Mouse (Mus musculus): ENCODE data around the gene Bcl7b. TPM values are rescaled to one million over a fixed set of nuclear protein-coding genes. Genes with fewer than 3 reads are reported as not detected.
A peak's percentile ranks its signal among the peaks of the same experiment; 100 is the strongest.

Gene Bcl7b
- polyA plus RNA-seq, 1 experiment = 64.4 TPM

DNA sequence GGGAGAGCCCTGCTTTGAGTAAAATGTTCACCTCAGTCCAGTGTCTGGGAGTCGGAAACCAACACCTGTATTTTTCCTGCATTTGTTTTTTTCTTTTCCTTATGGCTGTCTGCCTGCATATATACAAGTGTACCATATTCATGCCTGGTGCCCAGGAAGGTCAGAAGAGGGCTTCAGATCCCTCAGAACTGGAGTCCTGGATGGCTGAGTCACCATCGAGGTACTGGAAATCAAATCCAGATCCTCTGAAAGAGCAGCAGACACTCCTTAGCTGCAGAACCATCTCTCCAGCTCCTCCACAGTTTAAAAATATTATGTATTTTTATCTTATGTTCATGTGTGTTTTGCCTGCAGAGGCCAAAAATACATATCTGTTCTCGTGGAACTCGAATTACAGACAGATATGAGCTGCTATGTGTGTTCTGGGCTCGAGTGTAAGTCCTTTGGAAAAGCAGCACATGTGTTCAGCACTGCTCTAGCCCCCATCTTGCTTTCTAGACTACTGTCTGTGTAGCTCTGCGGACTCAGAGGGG lies 3.7 kb downstream of the Bcl7b start:
- Histone ChIP-seq H3K27ac (ENCODE audit: insufficient read depth, low read length) (no peak overlapping the region), H3K4me3 (replicated peaks; ENCODE audit: insufficient read depth, low read depth, low read length) (no peak overlapping the region), H3K4me1 (ENCODE audit: control insufficient read depth, insufficient read depth, low read length) (peaks cover 9% of the 10 kb centered on the region; the same call in 1 of the 2 replicates), H3K27me3 (ENCODE audit: control insufficient read depth, insufficient read depth, low read length) (no peaks in the 10 kb centered on the region)
- DNase-seq = no peak
- WGBS = 91% methylated on average over 6 of the region's 6 CpGs
- TF ChIP-seq CTCF (IDR thresholded peaks at IDR 0.05; ENCODE audit: borderline replicate concordance, insufficient read depth, low read depth, low read length) (no peak), POLR2A (IDR thresholded peaks at IDR 0.05; ENCODE audit: borderline replicate concordance, insufficient read depth, low read length) (no peak)

DNA sequence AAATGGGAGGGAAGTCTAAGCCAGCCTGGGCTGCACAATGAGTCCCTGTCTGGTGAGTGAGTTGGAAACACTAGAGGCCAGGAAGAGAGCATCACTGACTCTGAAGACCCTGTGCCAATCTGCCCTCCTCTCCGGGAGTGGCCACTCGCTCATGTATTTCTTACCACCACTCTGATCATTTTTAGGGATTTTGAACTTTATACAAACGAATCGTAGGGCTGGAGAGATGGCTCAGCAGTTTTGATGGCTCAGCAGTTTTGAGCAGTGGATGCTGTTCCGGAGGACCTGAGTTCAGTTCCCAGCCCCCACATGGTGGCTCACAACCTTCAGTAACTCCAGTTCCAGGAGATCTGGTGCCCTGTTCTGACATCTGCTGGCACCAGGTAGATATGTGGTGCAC lies 4.9 kb downstream of the Bcl7b start:
- DNase-seq = no peak
- TF ChIP-seq CTCF (IDR thresholded peaks at IDR 0.05; ENCODE audit: borderline replicate concordance, insufficient read depth, low read depth, low read length) (no peak), POLR2A (IDR thresholded peaks at IDR 0.05; ENCODE audit: borderline replicate concordance, insufficient read depth, low read length) (no peak)
- H3K4me1 ChIP-seq (ENCODE audit: control insufficient read depth, insufficient read depth, low read length) = peaks cover 16% of the 10 kb centered on the region
- H3K27me3 ChIP-seq (ENCODE audit: control insufficient read depth, insufficient read depth, low read length) = no peaks in the 10 kb centered on the region
- 89% methylated on average over 5 of the region's 5 CpGs for WGBS
- no peak overlapping the region for H3K27ac ChIP-seq (ENCODE audit: insufficient read depth, low read length)
- no peak overlapping the region for H3K4me3 ChIP-seq (replicated peaks; ENCODE audit: insufficient read depth, low read depth, low read length)

DNA sequence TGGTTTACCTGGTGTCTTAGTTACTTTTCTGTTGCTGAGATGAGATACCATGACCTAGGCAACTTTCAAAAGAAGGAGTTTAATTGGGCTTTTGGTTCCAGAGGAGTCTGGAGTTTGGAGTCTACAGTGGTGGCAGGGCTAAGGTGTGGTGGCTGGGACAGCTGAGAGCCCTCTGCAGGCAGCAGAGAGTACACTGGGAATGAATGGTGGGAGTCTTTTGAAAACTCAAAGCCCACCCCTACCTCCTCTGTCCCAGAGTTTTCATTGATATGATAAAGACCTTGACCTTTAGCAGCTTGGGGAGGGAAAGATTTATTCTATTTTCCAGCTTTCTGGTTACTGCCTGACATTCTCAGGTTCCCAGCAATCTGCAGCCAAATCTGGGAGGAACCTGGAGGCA lies 7.0 kb downstream of the Bcl7b start:
- no peak overlapping the region for H3K4me3 ChIP-seq (replicated peaks; ENCODE audit: insufficient read depth, low read depth, low read length)
- H3K27me3 ChIP-seq (ENCODE audit: control insufficient read depth, insufficient read depth, low read length) = no peaks in the 10 kb centered on the region
- DNase-seq = no peak
- no peak overlapping the region for H3K27ac ChIP-seq (ENCODE audit: insufficient read depth, low read length)
- TF ChIP-seq POLR2A (IDR thresholded peaks at IDR 0.05; ENCODE audit: borderline replicate concordance, insufficient read depth, low read length) (no peak), CTCF (IDR thresholded peaks at IDR 0.05; ENCODE audit: borderline replicate concordance, insufficient read depth, low read depth, low read length) (no peak)
- peaks cover 32% of the 10 kb centered on the region for H3K4me1 ChIP-seq (ENCODE audit: control insufficient read depth, insufficient read depth, low read length)

DNA sequence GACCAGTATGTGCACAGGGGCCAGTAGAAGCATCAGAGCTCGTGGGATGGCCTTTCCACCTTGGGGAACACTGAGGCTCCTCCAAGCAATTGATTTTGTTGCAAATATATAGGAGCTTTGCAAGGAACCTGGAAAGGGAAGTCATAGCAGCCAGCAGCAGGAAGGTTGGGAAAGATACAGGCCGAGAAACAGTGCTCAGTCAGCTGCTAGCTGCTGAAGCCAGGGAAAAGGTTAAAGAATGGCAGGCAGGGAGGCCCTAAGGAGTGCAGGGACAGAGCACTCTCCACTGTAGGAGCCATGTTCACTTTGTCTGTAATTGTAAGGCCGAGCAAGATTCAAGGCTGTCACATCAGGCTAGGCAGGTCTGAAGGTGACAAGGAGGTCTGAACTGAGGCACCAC lies 10.4 kb downstream of the Bcl7b start:
- H3K27ac ChIP-seq (ENCODE audit: insufficient read depth, low read length) = peak overlapping the region; percentile 97
- peaks cover 54% of the 10 kb centered on the region for H3K4me1 ChIP-seq (ENCODE audit: control insufficient read depth, insufficient read depth, low read length)
- TF ChIP-seq POLR2A (IDR thresholded peaks at IDR 0.05; ENCODE audit: borderline replicate concordance, insufficient read depth, low read length) = no peak
- no peak for TF ChIP-seq CTCF (IDR thresholded peaks at IDR 0.05; ENCODE audit: borderline replicate concordance, insufficient read depth, low read depth, low read length)
- DNase-seq = no peak
- H3K4me3 ChIP-seq (replicated peaks; ENCODE audit: insufficient read depth, low read depth, low read length) = no peak overlapping the region
- H3K27me3 ChIP-seq (ENCODE audit: control insufficient read depth, insufficient read depth, low read length) = no peaks in the 10 kb centered on the region
- WGBS = 34% methylated on average over 3 of the region's 3 CpGs

DNA sequence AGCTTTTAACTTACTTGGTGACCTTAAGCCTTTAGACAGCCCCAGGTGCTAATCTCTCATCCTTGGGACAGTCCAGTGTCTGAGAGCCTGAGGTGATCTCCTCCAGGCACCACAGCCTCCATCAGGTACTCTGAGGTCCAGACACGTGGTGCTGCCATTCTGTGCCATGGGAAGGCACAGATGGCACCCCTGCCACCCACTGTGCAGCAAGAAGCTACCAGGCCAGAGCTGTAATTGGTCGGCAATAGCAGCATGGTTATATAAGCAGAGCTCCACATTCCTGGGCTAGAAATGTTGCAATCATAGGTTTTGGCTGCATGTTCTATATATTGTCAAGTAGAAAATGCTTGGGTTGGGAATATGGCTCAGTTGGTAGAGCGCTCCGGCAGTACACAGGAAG lies 10.9 kb downstream of the Bcl7b start:
- DNase-seq = peak; percentile 94 to 98
- 8% methylated on average over 4 of the region's 4 CpGs for WGBS

DNA sequence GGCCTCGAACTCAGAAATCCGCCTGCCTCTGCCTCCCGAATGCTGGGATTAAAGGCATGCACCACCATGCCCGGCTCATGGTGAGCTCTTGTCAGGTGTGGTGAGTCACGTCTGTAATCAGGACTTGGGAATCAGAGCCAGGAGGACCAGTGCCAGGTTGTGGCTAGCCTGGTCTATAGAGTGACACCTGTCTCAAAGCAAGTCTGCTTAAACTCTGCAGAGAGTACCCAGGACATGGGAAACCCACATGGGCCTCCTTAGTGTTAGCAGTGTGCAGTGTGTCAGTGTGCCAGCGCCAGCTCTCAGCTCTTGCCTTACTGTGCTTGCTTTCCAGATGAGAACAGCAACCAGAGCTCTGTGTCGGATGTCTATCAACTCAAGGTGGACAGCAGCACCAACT lies 11.5 kb downstream of the Bcl7b start:
- 58% methylated on average over 7 of the region's 7 CpGs for WGBS
- peaks cover 55% of the 10 kb centered on the region for H3K4me1 ChIP-seq (ENCODE audit: control insufficient read depth, insufficient read depth, low read length)
- peak; percentile 66 to 71 for DNase-seq
- peak overlapping the region; percentile 95 for H3K27ac ChIP-seq (ENCODE audit: insufficient read depth, low read length)
- H3K4me3 ChIP-seq (replicated peaks; ENCODE audit: insufficient read depth, low read depth, low read length) = no peak overlapping the region
- H3K27me3 ChIP-seq (ENCODE audit: control insufficient read depth, insufficient read depth, low read length) = no peaks in the 10 kb centered on the region
- TF ChIP-seq POLR2A (IDR thresholded peaks at IDR 0.05; ENCODE audit: borderline replicate concordance, insufficient read depth, low read length) = no peak
- TF ChIP-seq CTCF (IDR thresholded peaks at IDR 0.05; ENCODE audit: borderline replicate concordance, insufficient read depth, low read depth, low read length) = no peak

More for the DNA sequence above, 10.9 kb downstream of the Bcl7b start:
- TF ChIP-seq CTCF (IDR thresholded peaks at IDR 0.05; ENCODE audit: borderline replicate concordance, insufficient read depth, low read depth, low read length) (no peak), POLR2A (IDR thresholded peaks at IDR 0.05; ENCODE audit: borderline replicate concordance, insufficient read depth, low read length) (0 out of 2 replicates have a peak, but pooled peaks have one; percentile 29)
- Histone ChIP-seq H3K4me3 (replicated peaks; ENCODE audit: insufficient read depth, low read depth, low read length) (peak overlapping the region; percentile 20), H3K27ac (ENCODE audit: insufficient read depth, low read length) (peak overlapping the region; percentile 97), H3K4me1 (ENCODE audit: control insufficient read depth, insufficient read depth, low read length) (peaks cover 55% of the 10 kb centered on the region), H3K27me3 (ENCODE audit: control insufficient read depth, insufficient read depth, low read length) (no peaks in the 10 kb centered on the region)

DNA sequence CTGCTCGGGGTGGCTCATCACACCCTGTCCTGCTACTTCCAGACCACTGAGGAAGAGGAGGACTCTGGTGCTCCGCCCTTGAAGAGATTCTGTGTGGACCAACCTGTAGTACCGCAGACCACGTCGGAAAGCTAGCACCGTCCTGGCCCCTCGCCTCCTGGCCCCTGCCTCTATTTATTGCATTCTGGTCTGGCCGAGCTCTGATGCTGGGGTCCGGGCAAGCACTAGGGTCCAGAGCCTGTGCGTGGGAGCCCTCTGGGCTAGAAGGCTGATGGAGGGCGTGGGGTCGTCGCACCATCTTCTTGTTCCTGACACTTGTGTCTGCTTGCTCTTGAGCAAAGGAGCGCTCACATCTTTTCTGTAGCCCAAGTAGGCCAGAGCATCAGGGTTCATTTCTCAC lies 12.7 kb downstream of the Bcl7b start:
- WGBS = 94% methylated on average over 14 of the region's 14 CpGs
- peaks cover 55% of the 10 kb centered on the region for H3K4me1 ChIP-seq (ENCODE audit: control insufficient read depth, insufficient read depth, low read length)
- DNase-seq = no peak
- TF ChIP-seq CTCF (IDR thresholded peaks at IDR 0.05; ENCODE audit: borderline replicate concordance, insufficient read depth, low read depth, low read length) = no peak
- H3K27me3 ChIP-seq (ENCODE audit: control insufficient read depth, insufficient read depth, low read length) = no peaks in the 10 kb centered on the region
- peak overlapping the region; percentile 95 for H3K27ac ChIP-seq (ENCODE audit: insufficient read depth, low read length)
- no peak overlapping the region for H3K4me3 ChIP-seq (replicated peaks; ENCODE audit: insufficient read depth, low read depth, low read length)

DNA sequence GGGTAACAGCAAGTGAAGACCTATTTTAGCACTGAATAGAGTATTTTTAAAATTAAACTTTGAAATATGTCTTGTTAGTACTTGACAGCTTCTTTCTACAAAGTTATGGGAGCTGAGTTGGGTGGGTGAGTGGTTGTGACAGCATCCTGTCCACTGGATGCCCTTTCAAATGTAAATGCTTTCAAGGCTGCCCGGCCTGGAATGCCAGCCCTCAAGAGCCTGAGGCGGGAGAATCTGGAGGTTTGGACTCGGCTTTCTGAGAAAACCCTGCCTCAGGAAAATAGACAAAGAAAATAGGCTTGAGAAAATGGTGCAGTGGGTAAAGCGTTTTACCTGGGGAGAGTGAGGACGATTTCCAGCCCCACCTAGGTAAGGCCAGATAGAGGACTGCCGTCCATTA lies 13.7 kb downstream of the Bcl7b start:
- H3K27me3 ChIP-seq (ENCODE audit: control insufficient read depth, insufficient read depth, low read length) = no peaks in the 10 kb centered on the region
- TF ChIP-seq CTCF (IDR thresholded peaks at IDR 0.05; ENCODE audit: borderline replicate concordance, insufficient read depth, low read depth, low read length) (no peak), POLR2A (IDR thresholded peaks at IDR 0.05; ENCODE audit: borderline replicate concordance, insufficient read depth, low read length) (no peak)
- DNase-seq = no peak
- H3K4me3 ChIP-seq (replicated peaks; ENCODE audit: insufficient read depth, low read depth, low read length) = no peak overlapping the region
- 0 out of 2 replicates have a peak overlapping the region, but pooled peaks have one; percentile 28 for H3K27ac ChIP-seq (ENCODE audit: insufficient read depth, low read length)
- H3K4me1 ChIP-seq (ENCODE audit: control insufficient read depth, insufficient read depth, low read length) = peaks cover 51% of the 10 kb centered on the region
- WGBS = 65% methylated on average over 6 of the region's 6 CpGs

All from cerebellum, adult 2 months (tissue).